ENCODE assay signal across 8 mouse cellular contexts in the genomic region with DNA sequence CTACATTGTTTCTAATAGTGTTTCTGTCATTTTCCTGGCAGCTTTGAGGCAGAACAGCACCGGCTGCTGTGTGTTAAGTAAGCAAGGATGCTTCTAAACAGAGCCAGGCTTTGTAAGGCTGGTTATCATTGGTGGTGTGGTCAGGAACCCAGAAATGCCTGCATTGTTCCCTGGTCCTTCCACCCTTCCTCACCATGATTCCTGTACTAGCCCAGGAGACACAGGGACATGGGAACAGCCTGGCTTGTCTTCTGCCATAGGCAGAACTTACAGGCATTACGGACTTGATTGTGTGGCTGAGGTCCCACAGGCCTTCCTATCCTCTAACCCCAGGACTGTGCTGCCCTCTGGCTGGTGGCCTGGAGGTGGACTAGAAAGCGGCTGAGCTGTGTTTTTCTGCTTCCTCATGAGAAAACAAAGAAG. TPM values are rescaled to one million over a fixed set of nuclear protein-coding genes. Genes with fewer than 3 reads are reported as not detected.
DNase-seq lines count a peak whose midpoint lies in the region; ATAC-seq and TF ChIP-seq lines count a peak whose summit lies in the region.
"Had no signal": no experiment of that assay in that cellular context is flagged by ENCODE, and none has a peak within 500 bp of the region (broad histone marks: within the 10 kb centered on the region; RNA-seq: fewer than 3 reads in every experiment).

No protein-coding gene starts in this region.

- 48% methylated on average over 3 of the region's 3 CpGs for WGBS in kidney, postnatal 0 days
- 61% methylated on average over 3 of the region's 3 CpGs for WGBS in kidney, embryonic 15.5 days
- WGBS in heart, embryonic 15.5 days = 44% methylated on average over 3 of the region's 3 CpGs

- no peaks in the 10 kb centered on the region for H3K9me3 ChIP-seq in kidney, postnatal 0 days (replicated peaks; ENCODE audit: low read length)
- H3K9me3 ChIP-seq in kidney, embryonic 15.5 days (replicated peaks) = no peaks in the 10 kb centered on the region
- H3K9me3 ChIP-seq in heart, embryonic 15.5 days (replicated peaks) = no peaks in the 10 kb centered on the region

- peak; percentile 58 for TF ChIP-seq CTCF in kidney, postnatal 0 days (IDR thresholded peaks at IDR 0.05; ENCODE audit: low read depth)
- peak; percentile 17 for TF ChIP-seq CTCF in C2C12 (IDR thresholded peaks at IDR 0.05; ENCODE audit: control insufficient read depth, insufficient read depth, insufficient read length)

- no peaks in the 10 kb centered on the region for H3K79me3 ChIP-seq in C2C12 (ENCODE audit: low read depth)

- H3K4me1 ChIP-seq in kidney, postnatal 0 days (replicated peaks; ENCODE audit: insufficient read depth, low read length) = 0 out of 2 replicates have a peak, but pooled peaks cover 7% of the 10 kb centered on the region
- H3K4me1 ChIP-seq in kidney, embryonic 15.5 days = peaks cover 11% of the 10 kb centered on the region
- peaks cover 25% of the 10 kb centered on the region for H3K4me1 ChIP-seq in heart, embryonic 15.5 days (replicated peaks)

- no peaks in the 10 kb centered on the region for H3K27me3 ChIP-seq in kidney, postnatal 0 days (ENCODE audit: insufficient read depth, low read length)
- H3K27me3 ChIP-seq in kidney, embryonic 15.5 days = no peaks in the 10 kb centered on the region
- no peaks in the 10 kb centered on the region for H3K27me3 ChIP-seq in C2C12 (ENCODE audit: control insufficient read depth, insufficient read depth, insufficient read length)
- no peaks in the 10 kb centered on the region for H3K27me3 ChIP-seq in heart, embryonic 15.5 days

- H3K36me3 ChIP-seq in kidney, postnatal 0 days (ENCODE audit: insufficient read depth, low read length) = no peaks in the 10 kb centered on the region
- no peaks in the 10 kb centered on the region for H3K36me3 ChIP-seq in kidney, embryonic 15.5 days
- H3K36me3 ChIP-seq in C2C12 (ENCODE audit: control insufficient read depth, insufficient read depth) = no peaks in the 10 kb centered on the region
- no peaks in the 10 kb centered on the region for H3K36me3 ChIP-seq in heart, embryonic 15.5 days

- no peak overlapping the region for H3K9ac ChIP-seq in kidney, postnatal 0 days (ENCODE audit: low read depth, low read length)
- no peak overlapping the region for H3K9ac ChIP-seq in kidney, embryonic 15.5 days
- no peak overlapping the region; the same call in 1 of the 2 replicates for H3K9ac ChIP-seq in heart, embryonic 15.5 days

- no peaks in the 10 kb centered on the region for H3K79me2 ChIP-seq in C2C12 (ENCODE audit: control insufficient read depth, insufficient read depth)

- ATAC-seq in kidney, postnatal 0 days (replicated peaks; ENCODE audit: low FRiP score, low read depth) = no peak
- no peak for ATAC-seq in kidney, embryonic 15.5 days (replicated peaks; ENCODE audit: low FRiP score)
- peak; percentile 45 for ATAC-seq in heart, embryonic 15.5 days (replicated peaks; ENCODE audit: insufficient number of reproducible peaks, insufficient read depth, low FRiP score, low read depth)

- no peak overlapping the region for H3K4me2 ChIP-seq in kidney, postnatal 0 days (ENCODE audit: low read length)
- H3K4me2 ChIP-seq in kidney, embryonic 15.5 days = no peak overlapping the region
- no peak overlapping the region for H3K4me2 ChIP-seq in heart, embryonic 15.5 days

- peak; percentile 51 for DNase-seq in kidney, postnatal 0 days (ENCODE audit: low spot score)
- DNase-seq in 3T3-L1 (ENCODE audit: low read depth, low spot score) = peak; percentile 56
- no peak for DNase-seq in thymus, postnatal 0 days (ENCODE audit: low spot score)
- no peak for DNase-seq in natural killer cell, adult 2 months (ENCODE audit: low spot score in 2 of 2)
- DNase-seq: thymus, postnatal 36 days had no signal

- H3K4me3 ChIP-seq in kidney, postnatal 0 days (replicated peaks; ENCODE audit: low read depth, low read length) = no peak overlapping the region
- H3K4me3 ChIP-seq in kidney, embryonic 15.5 days (replicated peaks) = no peak overlapping the region
- no peak overlapping the region for H3K4me3 ChIP-seq in C2C12 (ENCODE audit: insufficient read depth, poor library complexity, severe bottlenecking)
- H3K4me3 ChIP-seq in heart, embryonic 15.5 days = no peak overlapping the region

- H3K27ac ChIP-seq in kidney, postnatal 0 days = no peak overlapping the region
- H3K27ac ChIP-seq in kidney, embryonic 15.5 days = no peak overlapping the region
- H3K27ac ChIP-seq in heart, embryonic 15.5 days = peak overlapping the region; percentile 79

- peak overlapping the region; percentile 8 for H3ac ChIP-seq in C2C12 (ENCODE audit: control insufficient read depth, insufficient read length, low read depth)

TF ChIP-seq in C2C12, 6 proteins besides CTCF, POLR2A, EP300 and RAD21:
- TF ChIP-seq MAX (IDR thresholded peaks at IDR 0.05) = no peak
- no peak for TF ChIP-seq CEBPB (IDR thresholded peaks at IDR 0.05; ENCODE audit: low read depth)
- TF ChIP-seq MYOG (IDR thresholded peaks at IDR 0.05; ENCODE audit: control insufficient read depth, extremely low read depth, insufficient read length) = no peak
- no peak for TF ChIP-seq FOSL1 (IDR thresholded peaks at IDR 0.05; ENCODE audit: insufficient read depth, low read length, poor library complexity, severe bottlenecking)
- TF ChIP-seq USF1 (IDR thresholded peaks at IDR 0.05; ENCODE audit: low read depth) = no peak
- TF ChIP-seq MYOD1 (IDR thresholded peaks at IDR 0.05; ENCODE audit: control insufficient read depth, insufficient read length, low read depth) = no peak

RNA-seq across cellular contexts. Expression of gene Mb, which starts 18.0 kb away (rescaled TPM):
- 0.62 and 0.76 TPM in 2 replicates for polyA plus RNA-seq in kidney, postnatal 0 days (2015; fragmentation: Nextera tagmentation; extraction: Ambion mirVana)
- 0.49 and 1.2 TPM in 2 replicates for polyA plus RNA-seq in kidney, embryonic 15.5 days (2015; fragmentation: Nextera tagmentation; extraction: Ambion mirVana)
- 3.1 TPM for polyA plus RNA-seq in C2C12 (2012; fragmentation: generic; extraction: Trizol)
- 776 and 844 TPM in 2 replicates for polyA plus RNA-seq in heart, embryonic 15.5 days (2015; fragmentation: Nextera tagmentation; extraction: Ambion mirVana)
- 0.73 and 0.99 TPM in 2 replicates for polyA plus RNA-seq in thymus, postnatal 0 days (2015; fragmentation: Nextera tagmentation; extraction: Ambion mirVana)

RNA-seq across cellular contexts. Expression of gene Apol6, which starts 23.9 kb away (rescaled TPM):
- polyA plus RNA-seq in kidney, postnatal 0 days (2015; fragmentation: Nextera tagmentation; extraction: Ambion mirVana) = 0.08 TPM in 1 of 2 replicates, not detected in the other
- 0.23 TPM in 1 of 2 replicates, not detected in the other for polyA plus RNA-seq in kidney, embryonic 15.5 days (2015; fragmentation: Nextera tagmentation; extraction: Ambion mirVana)
- 0.06 TPM for polyA plus RNA-seq in C2C12 (2012; fragmentation: generic; extraction: Trizol)
- polyA plus RNA-seq in heart, embryonic 15.5 days (2015; fragmentation: Nextera tagmentation; extraction: Ambion mirVana) = 0.19 and 0.26 TPM in 2 replicates
- not detected in 2 replicates for polyA plus RNA-seq in thymus, postnatal 0 days (2015; fragmentation: Nextera tagmentation; extraction: Ambion mirVana)

Comparison
In these comparisons a context has a peak if more than half of its experiments do, and no peak if none do; other contexts are left out.
1. DNase-seq: peak in kidney, postnatal 0 days (single experiment) and 3T3-L1 (single experiment); none in thymus, postnatal 0 days (single experiment) and natural killer cell, adult 2 months (0 of 2).
2. RNA of gene Mb, which starts 18.0 kb away (polyA plus RNA-seq): 776 to 844 TPM in heart, embryonic 15.5 days; 3.1 TPM in C2C12 (single experiment), 0.62 to 0.76 TPM in kidney, postnatal 0 days, 0.73 to 0.99 TPM in thymus, postnatal 0 days and 0.49 to 1.2 TPM in kidney, embryonic 15.5 days; every median in the first group is over 100 times any median in the second.